Mouse (Mus musculus) liver, adult 2 months (tissue): ENCODE measurements around the gene 1700020D05Rik.

ENCODE experiments used
- CTCF ChIP-seq: fragments of 200-500 bp; IDR thresholded peaks from 2 replicates; pipeline ENCODE4 v1.5.1; 2011; ENCODE audit warnings: low read depth, low read length, control low read depth
- POLR2A ChIP-seq: fragments of 200-500 bp; IDR thresholded peaks from 2 replicates; pipeline ENCODE4 v1.6.1; 2011; ENCODE audit warnings: low read length, control low read depth; ENCODE audit not compliant: insufficient read depth; ENCODE audit errors: extremely low read depth

- TF ChIP-seq CTCF (no peak), POLR2A (no peak)
Measured at GRCm38 (mm10) chr19:5459896-5460295, 43.7 kb downstream of the 1700020D05Rik start.
